In genomic region chrX:159790516-159790915, GRCm38 (mm10) we compare ENCODE assay signal across 27 mouse cellular contexts.
DNase-seq lines count a peak whose midpoint lies in the region; ATAC-seq and TF ChIP-seq lines count a peak whose summit lies in the region.
"Had no signal": no experiment of that assay in that cellular context is flagged by ENCODE, and none has a peak within 500 bp of the region (broad histone marks: within the 10 kb centered on the region; RNA-seq: fewer than 3 reads in every experiment).

No protein-coding gene starts in this region.

- H3K27ac ChIP-seq in limb, embryonic 14.5 days (replicated peaks; ENCODE audit: low read depth, low read length), result no peak overlapping the region
- H3K27ac ChIP-seq in limb, embryonic 10.5 days, result no peak overlapping the region
- H3K27ac ChIP-seq: limb, embryonic 12.5 days; liver, embryonic 12.5 days; midbrain, embryonic 15.5 days had no signal

- no peak overlapping the region for H3K4me3 ChIP-seq in limb, embryonic 14.5 days (replicated peaks; ENCODE audit: low read length)
- H3K4me3 ChIP-seq in limb, embryonic 10.5 days, result no peak overlapping the region
- H3K4me3 ChIP-seq: limb, embryonic 12.5 days; liver, embryonic 12.5 days; midbrain, embryonic 15.5 days; myocyte had no signal

- no peaks in the 10 kb centered on the region for H3K4me1 ChIP-seq in limb, embryonic 14.5 days (ENCODE audit: control insufficient read depth, insufficient read depth, low read length)
- H3K4me1 ChIP-seq in limb, embryonic 10.5 days, result no peaks in the 10 kb centered on the region
- H3K4me1 ChIP-seq: limb, embryonic 12.5 days; liver, embryonic 12.5 days; midbrain, embryonic 15.5 days had no signal

- peak; percentile 2 to 43 for DNase-seq in frontal cortex, adult 2 months (ENCODE audit: extremely low spot score in 1 of 2, low spot score in 1 of 2)
- DNase-seq in frontal cortex, postnatal 25 days (ENCODE audit: low spot score in 2 of 2), result no peak
- DNase-seq in limb, embryonic 14.5 days (ENCODE audit: low spot score), result peak; percentile 13
- no peak for DNase-seq in limb, embryonic 10.5 days (ENCODE audit: low spot score)
- DNase-seq in NIH3T3 (ENCODE audit: low read depth), result peak; percentile 61
- DNase-seq in brain, adult 2 months (ENCODE audit: low read depth, low spot score), result peak; percentile 52
- no peak for DNase-seq in cerebellum, adult 11 months
- DNase-seq: adrenal gland, adult 8-10 months; B cell, adult 2 months; cerebellum, adult 8-10 months; cerebellum, postnatal 36 days; gastrocnemius, postnatal 14 days; heart, adult 11 months; kidney, adult 9 months; kidney, postnatal 14 days; lung, adult 2 months; lung, postnatal 4 days; thymus, postnatal 36 days had no signal

- TF ChIP-seq POLR2A in limb, embryonic 14.5 days (IDR thresholded peaks at IDR 0.05; ENCODE audit: borderline replicate concordance, extremely low read depth, insufficient read depth, insufficient read length), result no peak

- H3K27me3 ChIP-seq in limb, embryonic 14.5 days (ENCODE audit: control insufficient read depth, insufficient read depth, low read length), result no peaks in the 10 kb centered on the region
- peaks cover 92% of the 10 kb centered on the region for H3K27me3 ChIP-seq in limb, embryonic 10.5 days (ENCODE audit: low read depth, poor library complexity, severe bottlenecking)
- H3K27me3 ChIP-seq: CH12.LX; liver, embryonic 12.5 days; midbrain, embryonic 15.5 days had no signal

- H3K9ac ChIP-seq in limb, embryonic 14.5 days (ENCODE audit: low read depth, low read length, severe bottlenecking), result no peak overlapping the region
- H3K9ac ChIP-seq: limb, embryonic 12.5 days; liver, embryonic 12.5 days; midbrain, embryonic 15.5 days had no signal

- ATAC-seq in limb, embryonic 14.5 days (ENCODE audit: low FRiP score, low read depth), result no peak
- ATAC-seq: hindbrain, embryonic 16.5 days; intestine, embryonic 16.5 days; liver, embryonic 12.5 days; midbrain, embryonic 15.5 days had no signal

- H3K36me3 ChIP-seq in limb, embryonic 14.5 days (ENCODE audit: control insufficient read depth, insufficient read depth, low read length), result no peaks in the 10 kb centered on the region
- no peaks in the 10 kb centered on the region for H3K36me3 ChIP-seq in limb, embryonic 10.5 days
- H3K36me3 ChIP-seq: limb, embryonic 12.5 days; liver, embryonic 12.5 days; midbrain, embryonic 15.5 days had no signal

- H3K9me3 ChIP-seq in limb, embryonic 14.5 days (ENCODE audit: control insufficient read depth, low read length), result no peaks in the 10 kb centered on the region
- H3K9me3 ChIP-seq in limb, embryonic 10.5 days (replicated peaks), result no peaks in the 10 kb centered on the region
- H3K9me3 ChIP-seq: G1E; limb, embryonic 12.5 days; liver, embryonic 12.5 days; midbrain, embryonic 15.5 days had no signal

- WGBS in limb, embryonic 14.5 days, result 63% methylated on average over 3 of the region's 3 CpGs
- 78% methylated on average over 3 of the region's 3 CpGs for WGBS in limb, embryonic 10.5 days

- no peak overlapping the region for H3K4me2 ChIP-seq in limb, embryonic 14.5 days (replicated peaks; ENCODE audit: low read depth, low read length, severe bottlenecking)
- H3K4me2 ChIP-seq: heart, embryonic 11.5 days; limb, embryonic 12.5 days; liver, embryonic 12.5 days; midbrain, embryonic 15.5 days had no signal

Comparison
In these comparisons a context has a peak if more than half of its experiments do, and no peak if none do; other contexts are left out.
1. DNase-seq: peak in frontal cortex, adult 2 months (2 of 2), limb, embryonic 14.5 days (single experiment), NIH3T3 (single experiment) and brain, adult 2 months (single experiment); none in frontal cortex, postnatal 25 days (0 of 2), limb, embryonic 10.5 days (single experiment) and cerebellum, adult 11 months (single experiment).